Mouse (Mus musculus) liver, adult (tissue): ENCODE data around the gene Lrrc27.

Experiments
- GATA4 ChIP-seq: IDR thresholded peaks from 2 replicates; pipeline ENCODE4 v1.6.1; 2014; ENCODE audit warnings: mild to moderate bottlenecking, low read length; ENCODE audit not compliant: insufficient replicate concordance

Gene Lrrc27

GRCm38 (mm10) chr7:139270738-139271137, 58.0 kb downstream of the Lrrc27 start:
- TF ChIP-seq GATA4: no peak

- TF ChIP-seq GATA4: no peak
These were observed 59.1 kb downstream of the Lrrc27 start for GRCm38 (mm10) chr7:139271871-139272270.

GRCm38 (mm10) chr7:139272639-139273396, 60.0 kb downstream of the Lrrc27 start:
- TF ChIP-seq GATA4: no peak

GRCm38 (mm10) chr7:139273397-139273719, 60.6 kb downstream of the Lrrc27 start:
- no peak for TF ChIP-seq GATA4

- TF ChIP-seq GATA4: no peak
These were observed 62.8 kb downstream of the Lrrc27 start for GRCm38 (mm10) chr7:139275586-139275985.

- no peak for TF ChIP-seq GATA4
These were observed 63.4 kb downstream of the Lrrc27 start for GRCm38 (mm10) chr7:139276150-139276549.

GRCm38 (mm10) chr7:139277536-139277935, 64.7 kb downstream of the Lrrc27 start:
- TF ChIP-seq GATA4: no peak

GRCm38 (mm10) chr7:139279571-139279970, 66.8 kb downstream of the Lrrc27 start:
- no peak for TF ChIP-seq GATA4

- no peak for TF ChIP-seq GATA4
These were observed 67.3 kb downstream of the Lrrc27 start for GRCm38 (mm10) chr7:139280044-139280443.

GRCm38 (mm10) chr7:139281195-139281594, 68.4 kb downstream of the Lrrc27 start:
- no peak for TF ChIP-seq GATA4

GRCm38 (mm10) chr7:139282037-139282436, 69.2 kb downstream of the Lrrc27 start:
- TF ChIP-seq GATA4: no peak

- no peak for TF ChIP-seq GATA4
These were observed 72.6 kb downstream of the Lrrc27 start for GRCm38 (mm10) chr7:139285295-139285943.

- TF ChIP-seq GATA4: no peak
These were observed 75.8 kb downstream of the Lrrc27 start for GRCm38 (mm10) chr7:139288540-139288939.
